Mouse (Mus musculus) kidney, postnatal 25 days (tissue): ENCODE data around the gene Kctd21.

ENCODE experiments used
- DNase-seq, 2 experiments: peaks; one replicate each; pipeline ENCODE4 v3.0.0; 2021; ENCODE audit warnings: mixed read lengths in 2 of 2

The Kctd21 gene

GRCm38 (mm10) chr7:97331726-97332666 lies at the start of gene Kctd21, which contains the start of gene Usp35:
Kctd21 (plus strand) TSS chr7:97332327.
Usp35 (minus strand) TSS chr7:97332020.
- DNase-seq, result peak; percentile 93 to 97

DNA sequence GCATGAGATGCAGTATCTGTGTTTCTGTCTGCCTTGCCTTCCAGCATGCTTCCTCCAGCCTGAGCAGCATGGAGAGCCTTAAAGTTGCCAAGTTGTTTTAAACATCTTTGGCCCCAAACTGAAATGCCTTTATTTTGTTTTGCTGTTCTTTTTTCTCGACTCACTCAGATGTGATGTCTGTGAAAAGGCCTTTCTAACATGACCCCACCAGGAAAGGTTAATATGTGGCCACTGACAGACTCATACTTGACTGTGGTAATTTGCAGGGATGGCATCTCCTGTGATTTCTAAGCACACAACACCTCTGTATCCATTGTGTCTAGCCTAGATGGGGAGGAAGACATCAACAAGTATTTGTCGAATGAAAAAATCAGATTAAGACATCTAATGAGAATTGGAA lies 35.1 kb upstream of the Kctd21 start:
- DNase-seq, result no peak

GRCm38 (mm10) chr7:97297466-97297865 lies 34.7 kb upstream of the Kctd21 start:
- DNase-seq, result peak in 1 of 2 experiments; percentile 72

GRCm38 (mm10) chr7:97298279-97298678 lies 33.8 kb upstream of the Kctd21 start:
- no peak for DNase-seq

GRCm38 (mm10) chr7:97298943-97299342 lies 33.2 kb upstream of the Kctd21 start:
- DNase-seq, result no peak

- DNase-seq, result no peak
Observed at GRCm38 (mm10) chr7:97300914-97301313, 31.2 kb upstream of the Kctd21 start.

- no peak for DNase-seq
Observed at GRCm38 (mm10) chr7:97301321-97301720, 30.8 kb upstream of the Kctd21 start.

DNA sequence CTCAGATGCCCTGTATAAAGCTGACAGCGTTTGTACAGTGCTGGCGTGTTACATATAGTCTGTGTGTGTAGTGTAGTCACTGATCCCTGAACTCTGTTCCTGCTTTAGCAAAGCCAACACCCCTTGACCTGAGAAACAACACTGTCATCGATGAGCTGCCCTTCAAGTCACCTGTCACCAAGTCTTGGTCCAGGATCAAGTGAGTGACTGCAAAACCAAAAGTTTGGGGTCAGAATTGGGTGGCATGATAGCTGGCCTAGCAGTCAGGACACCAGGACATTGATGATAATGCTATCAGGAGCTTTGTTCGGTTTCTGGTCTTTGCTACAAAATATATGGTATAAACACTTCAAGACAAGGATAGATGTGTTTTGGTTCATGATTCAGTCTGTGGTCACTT lies 29.9 kb upstream of the Kctd21 start:
- no peak for DNase-seq

DNA sequence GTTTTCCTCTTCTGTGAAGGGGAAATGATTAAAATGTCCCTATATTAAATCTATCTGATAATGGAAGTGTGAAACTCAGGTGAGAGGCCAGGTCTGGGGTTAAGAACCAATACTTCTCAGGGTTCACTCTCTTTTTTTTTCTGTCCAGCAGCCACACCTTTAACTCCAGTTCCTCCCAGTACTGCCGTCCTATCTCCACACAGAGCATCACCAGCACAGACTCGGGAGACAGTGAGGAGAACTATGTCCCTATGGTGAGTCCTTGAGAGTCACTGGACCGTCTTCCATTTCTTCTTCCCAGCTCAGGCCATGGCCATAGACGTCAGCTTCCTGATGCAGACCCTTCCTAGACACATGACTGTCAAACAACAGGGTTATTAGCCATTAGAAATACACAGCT lies 29.3 kb upstream of the Kctd21 start:
- no peak for DNase-seq

- DNase-seq, result no peak
Observed at GRCm38 (mm10) chr7:97303614-97304013, 28.5 kb upstream of the Kctd21 start.

GRCm38 (mm10) chr7:97304471-97304870 lies 27.7 kb upstream of the Kctd21 start:
- DNase-seq, result no peak

DNA sequence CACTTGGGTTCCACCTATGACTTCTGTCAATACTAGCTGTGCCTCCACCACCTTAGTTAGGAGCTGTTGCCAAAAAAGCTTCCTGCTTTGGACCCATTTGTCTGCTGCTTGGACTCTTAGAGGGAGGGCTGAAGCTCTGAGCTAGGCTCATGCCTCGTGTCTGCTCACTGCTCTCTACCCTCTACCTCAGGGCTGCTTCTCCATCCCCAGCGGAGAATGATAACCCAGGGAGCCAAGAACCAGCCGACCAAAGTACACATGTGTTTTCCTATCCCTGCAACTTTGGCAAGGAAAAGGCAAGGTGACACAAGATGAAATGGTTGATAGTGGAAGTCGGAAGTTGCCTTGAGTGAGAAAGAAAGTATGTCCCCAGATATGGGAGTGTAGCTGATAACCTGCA lies 26.9 kb upstream of the Kctd21 start:
- no peak for DNase-seq

- DNase-seq, result no peak
Observed at GRCm38 (mm10) chr7:97306813-97307212, 25.3 kb upstream of the Kctd21 start.

- DNase-seq, result no peak
Observed at GRCm38 (mm10) chr7:97307546-97307945, 24.6 kb upstream of the Kctd21 start.

GRCm38 (mm10) chr7:97309461-97310340 lies 22.4 kb upstream of the Kctd21 start:
- DNase-seq, result no peak

- no peak for DNase-seq
Observed at GRCm38 (mm10) chr7:97310341-97310635, 21.8 kb upstream of the Kctd21 start.

GRCm38 (mm10) chr7:97311620-97312019 lies 20.5 kb upstream of the Kctd21 start:
- DNase-seq, result no peak

GRCm38 (mm10) chr7:97312196-97312595 lies 19.9 kb upstream of the Kctd21 start:
- DNase-seq, result no peak

DNA sequence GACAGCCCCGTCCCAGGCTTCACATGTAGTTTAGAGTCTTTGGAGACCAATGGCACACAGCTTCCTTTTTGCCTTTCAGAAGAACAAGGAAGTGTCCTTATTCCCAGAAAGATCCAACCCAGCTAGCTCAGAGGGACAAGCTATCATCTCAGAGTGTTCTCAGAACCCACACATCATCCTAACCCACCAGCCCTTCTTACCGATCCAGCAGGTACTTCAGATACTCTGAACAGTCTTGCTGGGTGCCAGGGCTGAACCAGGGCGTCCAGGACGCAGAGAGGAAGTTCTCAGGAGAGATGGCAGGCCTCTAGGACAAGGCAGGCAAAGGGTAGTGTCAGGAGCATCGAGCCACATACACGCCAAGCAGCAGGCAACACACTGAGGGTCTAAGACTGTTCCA lies 19.3 kb upstream of the Kctd21 start:
- DNase-seq, result no peak

DNA sequence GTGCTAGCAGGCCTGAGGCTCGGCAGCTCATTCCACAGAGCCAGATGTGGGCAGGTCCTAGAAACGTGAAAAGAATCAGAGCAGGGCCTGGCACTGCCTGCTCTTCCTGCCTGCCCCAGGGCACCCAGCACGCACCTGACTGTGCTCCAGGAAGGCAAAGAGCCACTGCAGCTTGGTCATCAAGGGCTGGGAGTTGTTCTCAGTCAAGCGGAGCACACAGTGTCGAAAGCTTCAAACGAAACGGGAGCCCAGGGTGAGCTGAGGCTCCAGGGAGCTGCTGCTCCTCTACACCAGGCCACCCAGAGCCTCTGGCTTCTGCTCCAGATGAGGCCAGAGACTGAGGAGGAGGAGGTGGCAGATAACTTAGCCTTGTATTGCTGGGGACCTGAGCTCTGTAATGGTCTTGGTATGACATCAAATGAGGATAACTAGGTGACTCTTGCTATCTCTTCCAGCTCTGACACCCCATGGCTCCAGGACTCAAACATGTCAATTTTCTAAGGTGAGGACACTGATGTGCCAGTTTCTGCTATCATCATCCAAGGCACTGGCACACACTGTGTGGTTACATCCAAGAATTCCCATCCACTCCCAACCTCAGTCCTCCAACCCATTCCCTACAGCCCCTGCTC lies 18.6 kb upstream of the Kctd21 start:
- DNase-seq, result no peak

DNA sequence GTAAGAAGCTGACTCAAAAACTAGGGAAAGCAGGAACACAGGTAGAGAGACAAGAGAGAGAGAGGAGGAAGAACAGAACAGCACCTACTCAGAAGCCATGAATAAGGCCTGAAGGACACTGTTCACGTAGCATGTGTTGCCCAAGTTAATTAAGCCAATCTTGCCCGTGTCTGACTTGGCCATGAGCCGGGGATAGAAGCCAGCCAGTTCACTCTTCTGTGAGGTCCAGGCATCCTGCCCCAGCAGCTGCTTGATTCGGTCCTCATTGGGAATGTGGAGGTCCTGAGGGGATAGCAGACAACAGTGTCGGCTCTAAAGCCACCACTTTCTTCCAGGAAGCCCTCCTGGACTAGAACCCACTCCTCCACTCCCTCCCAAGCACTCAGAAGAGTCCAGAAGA lies 17.5 kb upstream of the Kctd21 start:
- no peak for DNase-seq

DNA sequence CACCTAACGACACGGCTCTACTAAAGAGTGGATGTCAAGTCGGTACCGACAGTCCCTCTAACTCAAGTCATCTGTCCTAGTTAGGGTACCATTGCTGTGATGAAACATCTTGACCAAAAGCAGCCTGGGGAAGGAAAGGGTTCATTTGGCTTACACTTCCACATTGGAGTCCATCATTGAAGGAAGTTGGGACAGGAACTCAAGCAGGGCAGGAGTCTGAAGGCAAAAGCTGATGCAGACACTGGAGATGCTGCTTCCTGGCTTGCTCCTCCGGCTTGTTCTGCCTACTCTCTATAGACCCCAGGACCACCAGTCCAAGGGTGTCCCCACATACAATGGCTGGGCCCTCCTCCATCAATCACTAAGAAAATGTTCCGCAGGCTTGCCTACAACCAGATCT lies 16.5 kb upstream of the Kctd21 start:
- DNase-seq, result no peak

GRCm38 (mm10) chr7:97317706-97318105 lies 14.4 kb upstream of the Kctd21 start:
- no peak for DNase-seq
